Mouse (Mus musculus) stomach, postnatal 0 days (tissue): ENCODE results near the gene Tcf20.

Experiments
- CTCF ChIP-seq: IDR thresholded peaks from 2 replicates; pipeline ENCODE4 v1.5.1; 2016; ENCODE audit warnings: antibody characterized with exemption, low read depth, mild to moderate bottlenecking, moderate library complexity
- EP300 ChIP-seq: optimal IDR thresholded peaks from 2 replicates; pipeline ENCODE3; 2016; ENCODE audit warnings: antibody characterized with exemption

- TF ChIP-seq CTCF (no peak), EP300 (no peak)
These were observed 52.7 kb downstream of the Tcf20 start for GRCm38 (mm10) chr15:82934971-82935370.
